Mouse (Mus musculus) stomach, postnatal 0 days (tissue): ENCODE results near the gene Smap2. TPM values are rescaled to one million over a fixed set of nuclear protein-coding genes. Genes with fewer than 3 reads are reported as not detected.

Experiments used
- ATAC-seq: fragments of 200-750 bp; cut with Nextera tagmentation; 2 replicates; pipeline ENCODE4 v1.8.0; 2017; ENCODE audit not compliant: low FRiP score, low TSS enrichment
- DNase-seq: peaks from one replicate; pipeline ENCODE4 v3.0.0-alpha.2; 2016; ENCODE audit warnings: low spot score
- H3K27ac ChIP-seq: fragments of 300-500 bp; sonication (generic); replicated peaks from 2 replicates; pipeline ENCODE4 v1.5.1; 2014; ENCODE audit warnings: mild to moderate bottlenecking, control low read depth
- H3K27me3 ChIP-seq: fragments of 300-500 bp; sonication (generic); 2 replicates; pipeline ENCODE4 v1.6.1; 2014; ENCODE audit warnings: low read length; ENCODE audit not compliant: control insufficient read depth, insufficient read depth
- H3K36me3 ChIP-seq: fragments of 300-500 bp; sonication (generic); 2 replicates; pipeline ENCODE4 v1.6.1; 2014; ENCODE audit warnings: low read length, mixed read lengths; ENCODE audit not compliant: control insufficient read depth, insufficient read depth
- H3K4me1 ChIP-seq: fragments of 300-500 bp; sonication (generic); replicated peaks from 2 replicates; pipeline ENCODE4 v1.6.1; 2014; ENCODE audit warnings: antibody characterized with exemption; ENCODE audit not compliant: control insufficient read depth, insufficient read depth
- H3K4me2 ChIP-seq: fragments of 300-500 bp; sonication (generic); replicated peaks from 2 replicates; pipeline ENCODE4 v1.6.1; 2014; ENCODE audit warnings: low read depth, mild to moderate bottlenecking, control low read depth, moderate library complexity
- H3K4me3 ChIP-seq: fragments of 300-500 bp; sonication (generic); 2 replicates; pipeline ENCODE4 v1.5.1; 2014; ENCODE audit warnings: low read depth, low read length, control low read depth
- H3K9ac ChIP-seq: fragments of 300-500 bp; sonication (generic); 2 replicates; pipeline ENCODE4 v1.6.1; 2014; ENCODE audit warnings: mild to moderate bottlenecking, low read length, control low read depth, mixed read lengths
- H3K9me3 ChIP-seq: fragments of 300-500 bp; sonication (generic); 2 replicates; pipeline ENCODE4 v1.6.1; 2016; ENCODE audit warnings: low read length; ENCODE audit not compliant: control insufficient read depth
- CTCF ChIP-seq: IDR thresholded peaks from 2 replicates; pipeline ENCODE4 v1.5.1; 2016; ENCODE audit warnings: antibody characterized with exemption, low read depth, mild to moderate bottlenecking, moderate library complexity
- EP300 ChIP-seq: optimal IDR thresholded peaks from 2 replicates; pipeline ENCODE3; 2016; ENCODE audit warnings: antibody characterized with exemption
- WGBS: fragments of 180-500 bp; shearing (Covaris S2); extraction: QIAGEN DNeasy Blood & Tissue Kit; methylation state at CpG from one replicate; pipeline ENCODE4 v1.1.7; 2014; 5-methylcytosine and 5-hydroxymethylcytosine counted together
- polyA plus RNA-seq: library from polyadenylated mRNA; unstranded; fragments of >200 nt; fragmentation: Nextera tagmentation; extraction: Ambion mirVana; gene quantifications from 2 replicates; pipeline ENCODE4 v1.2.1, GENCODE M21; 2015

Smap2 gene
- polyA plus RNA-seq, 1 experiment from 2014 or later = 16.1 TPM

GRCm38 (mm10) chr4:121033006-121033405 lies 16.0 kb upstream of the Smap2 start:
- Histone ChIP-seq H3K9me3 (no peaks in the 10 kb centered on the region), H3K4me3 (no peak overlapping the region), H3K27me3 (no peaks in the 10 kb centered on the region), H3K36me3 (no peaks in the 10 kb centered on the region), H3K4me1 (no peaks in the 10 kb centered on the region), H3K9ac (no peak overlapping the region), H3K27ac (no peak overlapping the region), H3K4me2 (no peak overlapping the region)
- TF ChIP-seq CTCF (peak; percentile 56), EP300 (no peak)
- no peak for ATAC-seq
- 71% methylated on average over 2 of the region's 2 CpGs for WGBS
- no peak for DNase-seq

DNA sequence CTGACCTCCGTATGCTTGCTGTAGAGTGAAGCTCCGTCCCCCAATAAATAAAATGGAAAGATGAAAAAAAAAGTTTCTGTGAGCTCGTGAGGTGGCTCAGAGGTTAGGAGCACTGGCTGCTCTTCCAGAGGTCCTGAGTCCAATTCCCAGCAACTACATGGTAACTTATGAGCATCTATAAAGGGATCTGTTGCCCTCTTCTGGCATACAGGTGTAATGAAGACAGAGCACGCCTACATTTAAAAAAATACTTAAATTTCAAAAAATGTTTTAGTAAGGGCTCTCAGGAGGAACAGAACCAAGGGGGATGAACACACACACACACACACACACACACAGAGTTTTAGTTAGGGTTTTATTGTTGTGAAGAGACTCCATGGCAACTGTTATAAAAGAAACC lies 14.4 kb upstream of the Smap2 start:
- DNase-seq (no peak), ATAC-seq (no peak)
- Histone ChIP-seq H3K4me2 (no peak overlapping the region), H3K4me1 (no peaks in the 10 kb centered on the region), H3K36me3 (no peaks in the 10 kb centered on the region), H3K27ac (no peak overlapping the region), H3K27me3 (no peaks in the 10 kb centered on the region), H3K4me3 (no peak overlapping the region), H3K9ac (no peak overlapping the region), H3K9me3 (no peaks in the 10 kb centered on the region)
- 49% methylated on average over 4 of the region's 4 CpGs for WGBS
- peak; percentile 61 for TF ChIP-seq CTCF
- TF ChIP-seq EP300 = no peak

GRCm38 (mm10) chr4:121029632-121030031 lies 12.6 kb upstream of the Smap2 start:
- 64% methylated on average over 3 of the region's 3 CpGs for WGBS
- H3K27me3 ChIP-seq = no peaks in the 10 kb centered on the region
- no peak overlapping the region for H3K27ac ChIP-seq
- H3K4me3 ChIP-seq = no peak overlapping the region
- H3K9me3 ChIP-seq = no peaks in the 10 kb centered on the region
- no peak overlapping the region for H3K9ac ChIP-seq
- H3K4me1 ChIP-seq = no peaks in the 10 kb centered on the region
- H3K36me3 ChIP-seq = no peaks in the 10 kb centered on the region
- H3K4me2 ChIP-seq = no peak overlapping the region
- peak; percentile 45 for TF ChIP-seq CTCF
- no peak for TF ChIP-seq EP300
- DNase-seq (no peak), ATAC-seq (no peak)

DNA sequence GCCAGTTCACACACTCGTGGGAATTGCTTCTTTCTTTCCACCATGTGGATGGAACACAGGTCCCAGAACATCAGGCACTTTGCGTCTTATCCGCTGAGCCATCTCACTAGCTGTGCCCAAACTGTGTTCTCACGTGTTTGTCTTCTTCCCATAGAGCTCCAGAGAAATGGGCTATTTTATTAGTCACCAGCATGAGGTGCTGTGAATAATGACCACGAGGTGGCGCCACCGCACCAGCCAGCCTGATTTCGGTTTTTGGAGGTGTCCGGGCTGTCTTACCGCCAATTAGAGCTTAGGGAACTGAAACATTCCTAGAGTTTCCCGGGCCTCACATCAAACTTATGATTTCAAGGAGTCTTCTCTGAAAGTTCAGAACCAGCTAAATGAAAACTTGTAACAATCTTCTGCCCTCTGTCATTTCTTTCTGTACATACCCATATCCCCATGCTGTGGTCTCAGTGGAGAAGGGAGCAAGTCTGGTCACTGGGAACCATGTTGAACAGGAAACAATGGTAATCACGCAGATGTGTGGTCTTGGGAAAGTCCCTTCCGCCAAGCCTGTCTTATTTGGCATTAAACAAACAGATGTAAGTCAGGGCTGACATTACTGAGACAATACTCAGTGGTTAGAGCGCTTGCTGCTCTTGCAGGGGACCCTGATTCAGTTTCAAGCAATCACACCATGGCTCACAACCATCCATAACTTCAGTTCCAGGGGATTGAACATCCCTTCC lies 11.8 kb upstream of the Smap2 start:
- Histone ChIP-seq H3K9me3 (no peaks in the 10 kb centered on the region), H3K27ac (no peak overlapping the region), H3K9ac (no peak overlapping the region), H3K4me1 (no peaks in the 10 kb centered on the region), H3K27me3 (no peaks in the 10 kb centered on the region), H3K4me2 (no peak overlapping the region), H3K4me3 (no peak overlapping the region), H3K36me3 (no peaks in the 10 kb centered on the region)
- TF ChIP-seq EP300 (no peak), CTCF (peak; percentile 92)
- ATAC-seq = no peak
- WGBS = 28% methylated on average over 14 of the region's 14 CpGs
- DNase-seq = peak; percentile 62

DNA sequence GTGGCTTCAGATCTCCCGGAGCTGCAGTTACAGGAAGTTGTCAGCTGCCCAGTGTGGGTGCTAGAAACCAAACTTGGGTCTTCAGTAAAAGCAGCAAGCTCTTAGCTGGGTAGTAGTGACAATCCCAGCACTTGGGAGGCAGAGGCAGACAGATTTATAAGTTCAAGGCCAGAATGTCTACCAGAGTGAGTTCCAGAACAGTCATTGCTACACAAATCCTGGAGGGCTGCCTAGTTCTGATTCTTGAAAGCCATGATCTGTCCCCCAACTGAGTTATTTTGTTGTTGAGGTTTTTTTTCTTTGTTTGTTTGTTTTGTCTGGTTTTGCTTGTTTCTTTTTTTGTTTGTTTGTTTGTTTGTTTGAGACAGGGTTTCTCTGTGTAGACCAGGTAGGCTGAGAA lies 11.1 kb upstream of the Smap2 start:
- H3K4me2 ChIP-seq = no peak overlapping the region
- DNase-seq (no peak), ATAC-seq (no peak)
- no peaks in the 10 kb centered on the region for H3K4me1 ChIP-seq
- no peak overlapping the region for H3K9ac ChIP-seq
- H3K27ac ChIP-seq = no peak overlapping the region
- H3K36me3 ChIP-seq = no peaks in the 10 kb centered on the region
- H3K9me3 ChIP-seq = no peaks in the 10 kb centered on the region
- H3K27me3 ChIP-seq = no peaks in the 10 kb centered on the region
- WGBS = 55% methylated on average over 1 of the region's 1 CpGs
- TF ChIP-seq EP300 = no peak
- TF ChIP-seq CTCF = no peak
- no peak overlapping the region for H3K4me3 ChIP-seq

- DNase-seq (no peak), ATAC-seq (no peak)
- H3K4me2 ChIP-seq = no peak overlapping the region
- no peak overlapping the region for H3K27ac ChIP-seq
- no peaks in the 10 kb centered on the region for H3K36me3 ChIP-seq
- 59% methylated on average over 2 of the region's 2 CpGs for WGBS
- H3K27me3 ChIP-seq = no peaks in the 10 kb centered on the region
- no peak overlapping the region for H3K4me3 ChIP-seq
- H3K9me3 ChIP-seq = no peaks in the 10 kb centered on the region
- no peaks in the 10 kb centered on the region for H3K4me1 ChIP-seq
- TF ChIP-seq CTCF (no peak), EP300 (no peak)
- H3K9ac ChIP-seq = no peak overlapping the region
These were observed 8.6 kb upstream of the Smap2 start for GRCm38 (mm10) chr4:121025681-121026080.
